Mouse (Mus musculus) activated CD4-positive, CD25-positive, alpha-beta regulatory T cell, adult 9 weeks (primary cell): Measurements from ENCODE around the gene Jund. TPM values are rescaled to one million over a fixed set of nuclear protein-coding genes. Genes with fewer than 3 reads are reported as not detected.

Experiments
- polyA plus RNA-seq: library from polyadenylated mRNA; unstranded; fragments of 100-300 nt; shearing (Covaris generic); gene quantifications from one replicate; pipeline ENCODE4 v1.2.1, GENCODE M21; 2017

Gene Jund
- polyA plus RNA-seq, result 18.4 TPM

GRCm38 (mm10) chr8:70698310-70699109, at the start of gene Jund:
TSS of gene Jund (plus strand) at chr8:70698949.

GRCm38 (mm10) chr8:70660273-70660725, 38.5 kb upstream of the Jund start, which contains the start of gene Pgpep1:
TSS of gene Pgpep1 (minus strand) at chr8:70660388.

GRCm38 (mm10) chr8:70673079-70673856, 25.5 kb upstream of the Jund start, which contains the start of gene Lsm4:
TSS of gene Lsm4 (plus strand) at chr8:70673248.

GRCm38 (mm10) chr8:70703287-70703686, 4.5 kb downstream of the Jund start, which contains the start of gene Iqcn:
TSS of gene Iqcn (plus strand) at chr8:70703457.

GRCm38 (mm10) chr8:70718297-70718696, 19.5 kb downstream of the Jund start, which contains the start of gene Gm3336:
TSS of gene Gm3336 (plus strand) at chr8:70718543.

GRCm38 (mm10) chr8:70723486-70724210, 24.9 kb downstream of the Jund start, which contains the start of gene Pde4c:
TSS of gene Pde4c (plus strand) at chr8:70723720.

Other genes starting within 250 kb of the Jund start
- gene Klhl26, start 222.0 kb upstream of the Jund start, polyA plus RNA-seq, result 15.2 TPM
- not detected for gene Tmem59l, start 211.6 kb upstream of the Jund start, polyA plus RNA-seq
- gene Crlf1, start 205.8 kb upstream of the Jund start, polyA plus RNA-seq, result not detected
- gene Rex1bd, start 192.2 kb upstream of the Jund start, polyA plus RNA-seq, result 105 TPM
- gene Uba52, start 188.1 kb upstream of the Jund start, polyA plus RNA-seq, result 1,261 TPM
- 429 TPM for gene Fkbp8, start 171.2 kb upstream of the Jund start, polyA plus RNA-seq
- 94.0 TPM for gene Kxd1, start 171.0 kb upstream of the Jund start, polyA plus RNA-seq
- 41.2 TPM for gene Ell, start 159.5 kb upstream of the Jund start, polyA plus RNA-seq
- 71.1 TPM for gene Isyna1, start 104.6 kb upstream of the Jund start, polyA plus RNA-seq
- 17.3 TPM for gene Ssbp4, start 90.1 kb upstream of the Jund start, polyA plus RNA-seq
- 0.33 TPM for gene Lrrc25, start 82.8 kb upstream of the Jund start, polyA plus RNA-seq
- gene Gdf15, start 66.5 kb upstream of the Jund start, polyA plus RNA-seq, result not detected
- gene Pgpep1, start 38.6 kb upstream of the Jund start, polyA plus RNA-seq, result 8.9 TPM
- gene Lsm4, start 25.7 kb upstream of the Jund start, polyA plus RNA-seq, result 297 TPM
- gene Iqcn, start 4.5 kb downstream of the Jund start, polyA plus RNA-seq, result 0.13 TPM
- not detected for gene Gm3336, start 19.6 kb downstream of the Jund start, polyA plus RNA-seq
- gene Pde4c, start 24.8 kb downstream of the Jund start, polyA plus RNA-seq, result 0.61 TPM
- gene Rab3a, start 55.7 kb downstream of the Jund start, polyA plus RNA-seq, result 11.2 TPM
- gene Mpv17l2, start 62.0 kb downstream of the Jund start, polyA plus RNA-seq, result 14.6 TPM
- gene Pik3r2, start 77.8 kb downstream of the Jund start, polyA plus RNA-seq, result 19.7 TPM
- 74.1 TPM for gene Mast3, start 106.1 kb downstream of the Jund start, polyA plus RNA-seq
- gene Il12rb1, start 109.5 kb downstream of the Jund start, polyA plus RNA-seq, result 82.1 TPM
- 4.3 TPM for gene Arrdc2, start 140.8 kb downstream of the Jund start, polyA plus RNA-seq
- not detected for gene Kcnn1, start 164.3 kb downstream of the Jund start, polyA plus RNA-seq
- gene Ccdc124, start 175.0 kb downstream of the Jund start, polyA plus RNA-seq, result 81.6 TPM
- gene Slc5a5, start 193.8 kb downstream of the Jund start, polyA plus RNA-seq, result not detected
- gene Rpl18a, start 198.5 kb downstream of the Jund start, polyA plus RNA-seq, result 7,116 TPM
- 45.8 TPM for gene Map1s, start 207.0 kb downstream of the Jund start, polyA plus RNA-seq